Mouse (Mus musculus) kidney, adult 2 months (tissue): ENCODE data around the gene Slc11a1. TPM values are rescaled to one million over a fixed set of nuclear protein-coding genes. Genes with fewer than 3 reads are reported as not detected.
A peak's percentile ranks its signal among the peaks of the same experiment; 100 is the strongest.
"Not testable (repeated sequence)": the region's sequence is repeated elsewhere in the genome, so short reads cannot be mapped to it uniquely, and the experiment has no call there.

Source experiments
- DNase-seq: peaks from one replicate; pipeline ENCODE4 v3.0.0; 2021
- H3K27ac ChIP-seq: fragments of 200-500 bp; 2 replicates; pipeline ENCODE4 v1.5.1; 2012; ENCODE audit warnings: low read depth, low read length, control low read depth, inconsistent platforms; ENCODE audit not compliant: insufficient read depth
- H3K27me3 ChIP-seq: fragments of 200-500 bp; replicated peaks from 2 replicates; pipeline ENCODE4 v1.6.1; 2012; ENCODE audit warnings: mild to moderate bottlenecking, moderate library complexity, low read length, inconsistent platforms; ENCODE audit not compliant: control insufficient read depth, insufficient read depth
- H3K36me3 ChIP-seq: fragments of 200-500 bp; 2 replicates; pipeline ENCODE4 v1.6.1; 2012; ENCODE audit warnings: mild to moderate bottlenecking, moderate library complexity, low read length, inconsistent platforms; ENCODE audit not compliant: control insufficient read depth, insufficient read depth
- H3K4me1 ChIP-seq: fragments of 200-500 bp; 2 replicates; pipeline ENCODE4 v1.6.1; 2011; ENCODE audit warnings: low read length; ENCODE audit not compliant: control insufficient read depth, insufficient read depth
- H3K4me3 ChIP-seq: fragments of 200-500 bp; 2 replicates; pipeline ENCODE4 v1.5.1; 2011; ENCODE audit warnings: mild to moderate bottlenecking, low read depth, low read length, control low read depth; ENCODE audit not compliant: insufficient read depth
- CTCF ChIP-seq: fragments of 200-500 bp; conservative IDR thresholded peaks from 2 replicates; pipeline ENCODE4 v1.5.1; 2011; ENCODE audit warnings: low read depth, mild to moderate bottlenecking, control low read depth, low read length, moderate library complexity, mixed read lengths; ENCODE audit not compliant: insufficient read depth, insufficient read length
- POLR2A ChIP-seq: fragments of 200-500 bp; IDR thresholded peaks from one replicate; pipeline ENCODE4 v1.6.1; 2011; ENCODE audit warnings: low read depth, low read length, control low read depth
- WGBS: fragments of 180-500 bp; shearing (Covaris S2); methylation state at CpG from one replicate; pipeline ENCODE4 v1.1.7; 2018; 5-methylcytosine and 5-hydroxymethylcytosine counted together
- polyA plus RNA-seq: library from polyadenylated mRNA; depleted of rRNA; stranded (reverse); fragments of >200 nt; gene quantifications from 2 replicates; pipeline ENCODE4 v1.2.3, GENCODE M21; 2012; rRNA removed

Slc11a1 gene
- 13.4 and 15.3 TPM in 2 replicates for polyA plus RNA-seq

- Histone ChIP-seq H3K27ac (no peak within 1 kb of the TSS), H3K4me1 (no peaks in the 10 kb centered on the region), H3K36me3 (no peaks in the 10 kb centered on the region), H3K4me3 (0 out of 2 replicates have a peak within 1 kb of the TSS, but pooled peaks have one; percentile 1), H3K27me3 (no peaks in the 10 kb centered on the region)
- DNase-seq = peak; percentile 24
- TF ChIP-seq POLR2A (no peak), CTCF (no peak)
- WGBS = 71% methylated on average over 8 of the region's 8 CpGs
Measured at GRCm38 (mm10) chr1:74374980-74375379, at the start of gene Slc11a1. TSS of gene Slc11a1 (plus strand) at chr1:74375195.

- H3K4me1 ChIP-seq = peaks cover 14% of the 10 kb centered on the region
- not testable (repeated sequence) for H3K36me3 ChIP-seq, DNase-seq, H3K4me3 ChIP-seq, H3K27ac ChIP-seq, H3K27me3 ChIP-seq
- WGBS = 94% methylated on average over 2 of the region's 2 CpGs
- TF ChIP-seq CTCF = 0 out of 2 replicates have a peak, but pooled peaks have one; percentile 8
Measured at GRCm38 (mm10) chr1:74326916-74327315, 48.1 kb upstream of the Slc11a1 start.

GRCm38 (mm10) chr1:74329899-74330431, 45.0 kb upstream of the Slc11a1 start:
- 57% methylated on average over 7 of the region's 7 CpGs for WGBS
- no peak overlapping the region for H3K4me3 ChIP-seq
- H3K4me1 ChIP-seq = peaks cover 18% of the 10 kb centered on the region
- no peaks in the 10 kb centered on the region for H3K36me3 ChIP-seq
- H3K27ac ChIP-seq = no peak overlapping the region
- H3K27me3 ChIP-seq = no peaks in the 10 kb centered on the region
- DNase-seq = peak; percentile 59
- TF ChIP-seq POLR2A (no peak), CTCF (no peak)

GRCm38 (mm10) chr1:74331046-74331681, 43.8 kb upstream of the Slc11a1 start:
- peak; percentile 36 for DNase-seq
- peak overlapping the region; percentile 17; the same call in 1 of the 2 replicates for H3K27ac ChIP-seq

GRCm38 (mm10) chr1:74332241-74332763, 42.7 kb upstream of the Slc11a1 start:
- peak; percentile 99 for DNase-seq
- Histone ChIP-seq H3K36me3 (no peaks in the 10 kb centered on the region), H3K27me3 (no peaks in the 10 kb centered on the region), H3K27ac (peak overlapping the region; percentile 5; the same call in 1 of the 2 replicates), H3K4me3 (peak overlapping the region; percentile 50), H3K4me1 (peaks cover 27% of the 10 kb centered on the region)
- TF ChIP-seq POLR2A = peak; percentile 20
- TF ChIP-seq CTCF = peak; percentile 54
- under 1% methylated on average over 36 of the region's 36 CpGs for WGBS

More at GRCm38 (mm10) chr1:74331046-74331681, 43.8 kb upstream of the Slc11a1 start:
- Histone ChIP-seq H3K27me3 (no peaks in the 10 kb centered on the region), H3K36me3 (no peaks in the 10 kb centered on the region), H3K4me3 (no peak overlapping the region), H3K4me1 (peaks cover 27% of the 10 kb centered on the region)
- no peak for TF ChIP-seq CTCF
- TF ChIP-seq POLR2A = no peak
- 32% methylated on average over 4 of the region's 4 CpGs for WGBS

- H3K4me1 ChIP-seq = peaks cover 27% of the 10 kb centered on the region
- peak; percentile 57 for DNase-seq
- peak overlapping the region; percentile 50 for H3K4me3 ChIP-seq
- H3K27ac ChIP-seq = peak overlapping the region; percentile 5; the same call in 1 of the 2 replicates
- TF ChIP-seq POLR2A (no peak), CTCF (no peak)
- no peaks in the 10 kb centered on the region for H3K27me3 ChIP-seq
- no peaks in the 10 kb centered on the region for H3K36me3 ChIP-seq
- WGBS = 13% methylated on average over 9 of the region's 9 CpGs
Measured at GRCm38 (mm10) chr1:74332930-74333329, 42.1 kb upstream of the Slc11a1 start.

GRCm38 (mm10) chr1:74334607-74335006, 40.4 kb upstream of the Slc11a1 start:
- Histone ChIP-seq H3K4me3 (no peak overlapping the region), H3K36me3 (no peaks in the 10 kb centered on the region), H3K27ac (no peak overlapping the region), H3K4me1 (peaks cover 27% of the 10 kb centered on the region), H3K27me3 (no peaks in the 10 kb centered on the region)
- TF ChIP-seq POLR2A (no peak), CTCF (no peak)
- 44% methylated on average over 3 of the region's 3 CpGs for WGBS
- no peak for DNase-seq
